Mouse (Mus musculus): ENCODE measurements at regions not wholly inside any gene's neighbourhood (a gene's known extent, or its start where the extent isn't known, plus 50 kb on each side); places are given as distances from the start of the nearest gene placed in this dataset.

DNA sequence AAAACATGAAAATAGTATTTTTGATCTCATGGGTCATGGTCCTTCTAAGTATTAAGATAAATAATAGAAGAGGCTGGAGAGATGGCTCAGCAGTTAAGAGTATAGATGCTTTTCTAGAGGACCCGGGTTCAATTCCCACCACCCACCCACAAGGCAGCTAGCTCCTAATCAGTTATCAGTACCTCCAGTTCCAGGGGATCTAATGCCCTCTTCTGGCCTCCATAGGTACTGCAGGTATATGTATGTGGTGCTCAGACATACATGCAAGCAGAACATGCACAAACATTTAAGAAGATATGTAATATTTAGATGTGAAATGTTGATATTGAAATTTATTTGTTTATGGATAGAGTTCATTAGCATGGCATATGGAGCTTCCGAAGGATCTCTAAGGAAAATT is 56.8 kb upstream of the Prok2 start:
- TF ChIP-seq USF1 (IDR thresholded peaks at IDR 0.05; ENCODE audit: low read depth) (no peak), MYOG (IDR thresholded peaks at IDR 0.05; ENCODE audit: control insufficient read depth in 1 of 3, insufficient read depth in 1 of 3, insufficient read length in 2 of 3, low read depth in 2 of 3) (no peak), POLR2A (IDR thresholded peaks at IDR 0.05; ENCODE audit: insufficient read length, low read depth) (no peak), POLR2AphosphoS2 (IDR thresholded peaks at IDR 0.05; ENCODE audit: insufficient read length, low read depth) (no peak), TCF12 (IDR thresholded peaks at IDR 0.05; ENCODE audit: insufficient read depth, poor library complexity, severe bottlenecking) (no peak), MAX (IDR thresholded peaks at IDR 0.05; ENCODE audit: low read depth) (no peak), CEBPB (IDR thresholded peaks at IDR 0.05; ENCODE audit: insufficient read depth, poor library complexity, severe bottlenecking) (no peak), E2F4 (IDR thresholded peaks at IDR 0.05; ENCODE audit: insufficient read depth) (no peak), REST (IDR thresholded peaks at IDR 0.05; ENCODE audit: insufficient read depth, insufficient read length) (no peak), TCF3 (IDR thresholded peaks at IDR 0.05; ENCODE audit: insufficient read length, low read depth) (no peak)
